Mouse (Mus musculus): Measurements from ENCODE around the gene Arfip1.

Gene Arfip1

GRCm38 (mm10) chr3:84582023-84582912, at the start of gene Arfip1:
Gene Arfip1 (minus strand): TSS chr3:84582625.
- DNase-seq (ENCODE audit: low spot score in 2 of 2): peak; percentile 91 to 93

GRCm38 (mm10) chr3:84631586-84631985, 49.2 kb upstream of the Arfip1 start:
- DNase-seq (ENCODE audit: low spot score in 2 of 2): no peak

DNA sequence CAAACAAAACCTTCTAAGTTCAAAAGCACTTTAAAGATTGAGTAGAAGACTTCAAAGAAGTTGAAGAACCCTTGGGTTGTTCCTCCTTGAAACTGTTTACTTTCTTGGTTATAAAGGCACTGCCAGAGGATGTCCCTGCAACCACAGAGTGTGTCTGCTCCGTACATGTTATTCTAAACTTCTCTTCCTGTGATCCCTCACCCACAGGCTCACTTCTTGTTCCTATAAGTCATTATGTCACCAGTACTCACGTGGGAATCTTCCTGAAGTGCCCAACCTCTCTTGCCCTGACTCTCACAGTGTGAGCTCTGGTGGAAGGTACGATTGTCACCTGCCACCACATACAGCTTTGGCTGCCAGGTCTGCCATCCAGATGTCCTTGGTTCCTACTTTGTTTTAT, 39.6 kb upstream of the Arfip1 start:
- DNase-seq (ENCODE audit: low spot score in 2 of 2): no peak

- no peak for DNase-seq (ENCODE audit: low spot score in 2 of 2)
Observed at GRCm38 (mm10) chr3:84619725-84620124, 37.3 kb upstream of the Arfip1 start.

DNA sequence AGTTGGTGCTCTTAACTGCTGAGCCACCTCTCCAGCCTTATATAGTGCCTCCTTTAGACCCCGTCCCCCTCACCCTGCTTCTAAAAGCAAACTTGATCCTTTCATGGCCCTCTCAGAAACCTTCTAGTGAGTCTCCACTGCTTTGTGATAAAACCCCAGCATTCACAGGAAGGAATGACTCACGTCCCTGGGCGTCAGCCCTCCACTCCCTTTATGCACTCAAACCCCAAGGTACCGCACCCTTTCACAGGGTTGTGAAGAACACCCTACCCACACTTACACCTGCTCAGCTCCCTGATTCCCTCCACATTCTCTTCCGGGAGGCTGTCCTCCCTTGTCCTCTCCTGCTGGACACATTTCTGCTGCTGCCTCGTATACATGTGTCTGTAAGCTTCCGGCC, 36.6 kb upstream of the Arfip1 start:
- DNase-seq (ENCODE audit: low spot score in 2 of 2): no peak

GRCm38 (mm10) chr3:84618627-84619026, 36.2 kb upstream of the Arfip1 start:
- DNase-seq (ENCODE audit: low spot score in 2 of 2): no peak

DNA sequence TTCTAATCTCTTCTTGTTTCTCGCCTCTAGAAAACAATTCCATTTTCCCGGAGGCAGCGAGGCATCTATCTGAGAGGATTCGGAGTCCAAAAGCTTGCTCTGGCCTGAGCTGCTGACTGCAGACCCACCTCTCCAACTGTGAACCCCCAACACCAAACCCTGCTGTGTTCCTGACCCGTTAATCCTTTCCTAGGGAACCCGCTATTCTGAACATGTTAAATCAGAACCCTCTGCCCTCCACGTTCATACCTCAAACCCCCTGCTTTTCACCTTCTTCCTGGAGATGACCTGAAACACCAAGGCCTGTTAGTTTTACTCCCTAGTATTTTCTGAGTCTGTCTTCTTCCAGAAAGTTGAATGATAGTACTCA, 33.4 kb upstream of the Arfip1 start:
- no peak for DNase-seq (ENCODE audit: low spot score in 2 of 2)

DNA sequence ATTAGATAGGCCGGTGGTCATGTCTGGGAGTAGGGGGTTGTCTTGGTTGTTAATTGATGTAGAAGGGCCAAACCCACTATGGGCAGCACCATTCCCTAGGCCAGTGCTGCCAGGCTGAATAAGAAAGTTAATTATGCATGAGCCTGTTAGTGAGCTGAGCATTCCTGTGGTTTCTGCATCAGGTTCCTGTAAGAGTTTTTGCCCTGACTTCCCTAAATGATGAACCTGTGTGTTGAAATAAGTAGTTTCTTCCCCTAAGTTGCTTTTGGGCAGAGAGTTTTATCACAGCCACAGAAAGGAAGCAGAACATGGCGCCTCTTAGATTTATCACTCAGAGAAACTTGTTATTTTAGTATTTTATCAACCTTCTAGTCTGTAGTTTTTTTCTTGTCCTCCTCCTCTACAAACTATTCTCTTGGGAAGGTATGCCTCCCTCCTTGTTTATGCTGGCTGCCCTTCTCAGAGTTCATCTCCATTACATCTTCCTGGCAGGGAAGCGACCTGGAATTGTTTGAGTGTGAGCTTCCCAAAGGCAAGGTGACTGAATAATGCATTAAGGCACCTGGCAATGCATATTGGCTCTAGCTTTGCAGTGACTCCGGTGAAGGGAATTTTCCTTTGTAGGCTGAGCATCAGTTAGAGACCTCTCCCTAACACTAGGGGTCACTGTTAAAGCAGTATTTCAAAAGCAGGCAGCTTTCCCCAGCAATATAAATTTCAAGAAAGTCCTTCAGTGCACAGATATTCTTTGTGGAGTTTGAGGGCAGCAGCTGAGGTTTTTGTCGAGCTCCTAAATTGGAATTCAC, 32.8 kb upstream of the Arfip1 start:
- DNase-seq (ENCODE audit: low spot score in 2 of 2): no peak

DNA sequence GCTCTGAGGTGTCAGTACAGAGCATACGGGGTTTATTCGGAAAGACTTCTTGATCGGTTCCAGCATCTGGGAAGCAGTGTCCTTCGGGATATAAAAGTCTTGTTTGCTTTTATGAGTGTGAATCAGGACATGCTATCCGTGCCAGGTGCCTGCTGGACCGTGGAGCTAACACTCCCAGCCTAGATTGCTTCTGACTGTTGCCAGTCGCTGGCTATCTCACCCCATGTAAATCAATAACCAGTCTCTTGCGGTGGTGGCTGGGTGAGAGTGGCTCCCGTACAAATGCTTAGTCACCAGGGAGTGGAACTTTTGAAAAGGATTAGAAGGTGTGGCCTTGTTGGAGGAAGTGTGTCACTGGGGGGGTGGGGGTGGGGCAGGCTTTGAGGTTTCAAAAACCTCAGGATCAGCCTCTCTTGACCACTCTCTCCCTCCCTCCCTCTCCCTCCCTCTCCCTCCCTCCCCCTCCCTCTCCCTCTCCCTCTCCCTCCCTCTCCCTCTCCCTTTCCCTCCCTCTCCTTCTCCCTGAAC, 27.8 kb upstream of the Arfip1 start:
- no peak for DNase-seq (ENCODE audit: low spot score in 2 of 2)

DNA sequence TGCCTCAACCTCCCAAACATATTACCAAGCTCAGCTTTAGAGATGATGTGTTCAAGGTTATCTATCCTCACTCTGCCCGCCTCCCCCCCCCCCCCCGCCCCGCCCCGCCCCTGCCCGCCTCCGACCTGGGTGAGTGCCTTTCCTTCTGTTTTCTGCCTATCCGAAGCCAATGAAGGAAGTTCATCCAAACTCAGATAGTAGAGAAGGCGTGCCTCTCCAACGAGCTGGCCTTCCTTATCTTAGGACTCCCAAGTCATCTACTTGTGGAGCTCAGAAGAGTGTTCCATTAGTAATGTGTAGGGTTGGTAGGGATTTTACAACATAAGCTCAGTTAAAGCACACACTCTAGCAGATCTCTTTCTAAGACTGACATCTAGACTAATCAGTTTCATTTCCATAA, 20.8 kb upstream of the Arfip1 start:
- no peak for DNase-seq (ENCODE audit: low spot score in 2 of 2)

DNA sequence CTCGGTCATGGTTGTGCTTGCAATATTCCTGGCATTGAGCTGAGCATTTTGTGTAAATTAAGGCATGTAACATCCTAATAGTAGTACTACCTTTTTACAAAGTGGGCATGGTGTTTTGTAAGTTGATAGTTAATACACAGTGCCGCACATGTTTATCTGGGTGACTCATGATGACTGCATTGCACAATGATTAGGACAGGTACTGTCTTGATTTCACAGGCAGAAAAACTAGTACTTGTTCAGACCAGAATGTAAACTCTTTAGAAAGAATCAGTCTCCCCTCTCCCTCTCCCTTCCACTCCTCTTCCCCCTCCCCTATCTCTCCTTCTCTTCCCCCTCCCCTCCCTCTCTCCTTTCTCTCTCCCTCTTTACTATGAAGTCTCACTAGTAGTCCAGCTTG, 20.3 kb upstream of the Arfip1 start:
- DNase-seq (ENCODE audit: low spot score in 2 of 2): no peak

- no peak for DNase-seq (ENCODE audit: low spot score in 2 of 2)
Observed at GRCm38 (mm10) chr3:84601870-84602495, 19.6 kb upstream of the Arfip1 start.

GRCm38 (mm10) chr3:84598756-84599155, 16.3 kb upstream of the Arfip1 start:
- DNase-seq (ENCODE audit: low spot score in 2 of 2): no peak

DNA sequence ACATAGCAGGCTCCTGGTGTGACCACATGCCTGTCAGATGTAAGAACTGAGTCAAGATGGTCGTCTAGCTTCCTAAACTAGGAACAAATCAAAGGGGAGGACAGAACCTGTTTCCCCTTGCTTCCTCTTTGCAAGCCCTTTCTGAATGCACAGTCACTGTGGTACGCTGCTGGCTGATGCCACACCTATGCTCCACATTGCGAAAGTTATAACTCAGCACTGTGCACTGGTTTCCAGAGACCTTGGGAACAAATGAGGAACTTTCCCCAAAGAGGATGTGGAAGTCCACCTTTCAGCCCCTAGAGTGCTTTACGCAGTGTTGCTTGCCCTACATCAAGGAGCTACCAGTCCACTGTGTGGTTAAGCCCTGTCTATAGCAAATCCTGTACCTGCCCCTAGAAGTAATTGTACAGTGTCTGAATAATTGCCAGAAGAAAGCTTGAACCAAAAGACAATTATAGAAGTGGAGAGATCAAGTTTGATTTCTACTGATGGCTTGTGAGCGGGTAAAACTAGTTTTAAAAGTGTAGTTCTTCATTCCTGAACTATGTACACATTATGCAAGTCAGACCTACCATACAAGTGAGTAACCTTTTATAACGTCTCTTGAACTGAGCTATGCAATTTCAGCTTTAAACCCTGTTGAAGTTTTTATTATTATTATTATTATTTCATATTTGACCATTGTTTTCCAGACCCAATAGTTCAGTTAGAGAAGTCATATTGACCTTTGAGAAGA, 15.7 kb upstream of the Arfip1 start:
- DNase-seq (ENCODE audit: low spot score in 2 of 2): no peak

GRCm38 (mm10) chr3:84595677-84596234, 13.3 kb upstream of the Arfip1 start:
- no peak for DNase-seq (ENCODE audit: low spot score in 2 of 2)

DNA sequence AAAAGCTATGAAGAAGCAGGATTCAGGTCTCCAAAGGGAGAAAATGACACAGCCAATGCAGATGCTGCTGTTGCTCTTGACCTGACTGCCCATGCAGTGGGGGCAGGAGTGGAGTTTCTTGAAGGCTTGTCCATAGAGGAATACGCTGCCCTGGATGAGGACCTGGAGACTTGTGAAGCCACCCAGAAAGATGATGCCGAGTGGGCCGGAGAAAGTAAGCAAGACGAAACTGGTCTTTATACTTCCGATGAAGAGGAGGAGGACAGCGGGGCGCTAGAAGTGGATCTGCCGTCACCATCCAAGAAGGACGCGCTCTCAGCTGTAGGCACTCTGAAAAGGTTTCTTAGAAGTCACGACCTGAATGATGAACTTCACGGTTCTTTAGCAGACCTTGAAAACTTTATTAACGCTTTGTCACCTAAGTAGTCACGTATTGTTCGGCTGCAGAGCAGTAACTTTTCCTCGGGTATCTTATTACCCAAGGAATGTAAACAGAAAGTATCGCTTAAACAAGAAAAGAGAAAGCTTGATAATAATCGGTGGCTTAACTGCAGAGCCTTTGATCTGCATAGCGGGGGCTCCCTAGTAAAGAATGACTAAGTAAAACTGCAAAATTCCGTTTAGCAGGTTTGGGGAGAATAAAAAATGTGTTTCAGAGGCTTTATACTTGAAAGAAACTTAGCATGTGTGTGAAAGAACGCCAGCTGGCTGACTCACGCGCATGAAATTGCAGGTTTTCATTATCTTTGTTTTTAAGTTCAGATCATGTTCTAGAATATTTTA, 12.7 kb upstream of the Arfip1 start:
- DNase-seq (ENCODE audit: low spot score in 2 of 2): peak in 1 of 2 experiments; percentile 12

- DNase-seq (ENCODE audit: low spot score in 2 of 2): no peak
Observed at GRCm38 (mm10) chr3:84593274-84593673, 10.8 kb upstream of the Arfip1 start, which contains the start of gene Tigd4. Gene Tigd4 (plus strand): TSS chr3:84593574.

DNA sequence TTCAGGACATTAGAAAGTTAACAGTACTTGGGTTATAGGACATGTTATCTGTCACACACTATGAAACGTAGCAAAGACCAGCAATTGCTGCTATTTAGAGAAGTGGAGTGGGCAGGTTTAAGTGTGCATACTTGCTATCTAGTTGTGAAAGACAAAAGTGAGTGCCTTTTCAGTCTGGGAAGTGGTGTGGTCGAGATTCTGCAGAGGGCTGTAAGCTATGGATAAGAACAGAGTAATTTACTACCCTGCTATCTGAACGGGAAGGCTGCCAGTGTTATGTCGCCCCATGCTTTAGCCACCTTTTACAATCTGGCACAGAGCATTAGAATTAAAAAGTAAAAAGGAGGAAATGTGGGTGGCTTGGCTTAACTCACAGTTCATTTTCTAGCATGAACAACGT, 4.3 kb upstream of the Arfip1 start:
- DNase-seq (ENCODE audit: low spot score in 2 of 2): no peak

GRCm38 (mm10) chr3:84582913-84583276, 470 bp upstream of the Arfip1 start:
- DNase-seq (ENCODE audit: low spot score in 2 of 2): no peak

DNA sequence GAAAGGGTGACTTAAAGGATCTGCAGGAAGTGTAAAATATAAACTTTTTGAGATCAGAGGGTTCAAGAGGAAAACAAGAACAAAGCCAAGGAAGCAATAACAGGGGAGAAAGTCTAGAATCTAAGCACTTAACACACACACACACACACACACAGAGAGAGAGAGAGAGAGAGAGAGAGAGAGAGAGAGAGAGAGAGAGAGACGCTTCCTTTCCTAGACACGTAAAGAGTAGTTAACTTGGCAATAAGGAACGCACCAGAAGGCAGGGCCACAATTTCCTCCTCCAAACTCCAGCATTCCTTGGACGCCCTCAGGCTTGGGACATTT, 766 bp downstream of the Arfip1 start:
- no peak for DNase-seq (ENCODE audit: low spot score in 2 of 2)

- DNase-seq (ENCODE audit: low spot score in 2 of 2): no peak
Observed at GRCm38 (mm10) chr3:84580716-84581115, 1.7 kb downstream of the Arfip1 start.
